Mouse (Mus musculus) liver (tissue): ENCODE data around the gene Clk4.

ENCODE experiments used
- DNase-seq: peaks from one replicate; pipeline ENCODE4 v3.0.0-alpha.2; 2020; ENCODE audit warnings: mixed read lengths

The Clk4 gene

GRCm38 (mm10) chr11:51311846-51312245, 50.3 kb downstream of the Clk4 start:
- no peak for DNase-seq

- no peak for DNase-seq
Observed at GRCm38 (mm10) chr11:51315991-51316810, 54.7 kb downstream of the Clk4 start.

GRCm38 (mm10) chr11:51320609-51321008, 59.1 kb downstream of the Clk4 start:
- no peak for DNase-seq

- DNase-seq = no peak
Observed at GRCm38 (mm10) chr11:51326908-51327307, 65.4 kb downstream of the Clk4 start.

GRCm38 (mm10) chr11:51328387-51328942, 66.9 kb downstream of the Clk4 start:
- DNase-seq = no peak

- DNase-seq = no peak
Observed at GRCm38 (mm10) chr11:51329837-51330714, 68.5 kb downstream of the Clk4 start.
